Mouse (Mus musculus): ENCODE data around the gene Gtf2ird1. TPM values are rescaled to one million over a fixed set of nuclear protein-coding genes. Genes with fewer than 3 reads are reported as not detected.

Gtf2ird1 gene
- polyA plus RNA-seq, 2 experiments: 99.0 to 100 TPM

DNA sequence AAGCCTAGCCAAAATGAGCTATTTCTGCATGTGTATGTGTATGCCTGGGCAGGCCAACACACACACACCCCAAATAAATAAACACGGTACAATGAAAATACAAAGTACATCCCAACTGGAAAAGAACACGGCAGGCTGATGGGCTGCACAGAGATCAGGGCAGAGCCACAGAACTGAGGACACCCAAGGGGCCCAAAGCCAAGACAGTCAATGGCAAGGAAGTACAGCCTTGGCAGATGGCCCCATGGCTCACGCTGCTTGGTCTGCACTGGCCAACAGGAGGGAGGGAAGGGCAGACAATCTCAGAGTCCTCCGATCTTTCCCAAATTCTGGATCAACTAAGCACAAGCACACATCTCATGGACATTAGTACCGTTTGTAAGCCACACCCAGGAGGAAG, 32.6 kb downstream of the Gtf2ird1 start:
- Histone ChIP-seq H3K27ac (replicated peaks; ENCODE audit: low read depth, low read length) (no peak overlapping the region), H3K4me1 (ENCODE audit: control insufficient read depth, insufficient read depth, low read length) (peaks cover 18% of the 10 kb centered on the region; the same call in 1 of the 2 replicates), H3K9me3 (ENCODE audit: control insufficient read depth, low read length) (no peaks in the 10 kb centered on the region), H3K9ac (ENCODE audit: low read depth, low read length, severe bottlenecking) (no peak overlapping the region), H3K4me3 (replicated peaks; ENCODE audit: low read length) (no peak overlapping the region), H3K27me3 (ENCODE audit: control insufficient read depth, insufficient read depth, low read length) (no peaks in the 10 kb centered on the region), H3K4me2 (replicated peaks; ENCODE audit: low read depth, low read length, severe bottlenecking) (no peak overlapping the region), H3K36me3 (ENCODE audit: control insufficient read depth, insufficient read depth, low read length) (peaks cover 26% of the 10 kb centered on the region)
- no peak for DNase-seq (ENCODE audit: low spot score)
- ATAC-seq (ENCODE audit: low FRiP score, low read depth): no peak
- 92% methylated on average over 5 of the region's 5 CpGs for WGBS
- no peak for TF ChIP-seq POLR2A (IDR thresholded peaks at IDR 0.05; ENCODE audit: borderline replicate concordance, extremely low read depth, insufficient read depth, insufficient read length)

DNA sequence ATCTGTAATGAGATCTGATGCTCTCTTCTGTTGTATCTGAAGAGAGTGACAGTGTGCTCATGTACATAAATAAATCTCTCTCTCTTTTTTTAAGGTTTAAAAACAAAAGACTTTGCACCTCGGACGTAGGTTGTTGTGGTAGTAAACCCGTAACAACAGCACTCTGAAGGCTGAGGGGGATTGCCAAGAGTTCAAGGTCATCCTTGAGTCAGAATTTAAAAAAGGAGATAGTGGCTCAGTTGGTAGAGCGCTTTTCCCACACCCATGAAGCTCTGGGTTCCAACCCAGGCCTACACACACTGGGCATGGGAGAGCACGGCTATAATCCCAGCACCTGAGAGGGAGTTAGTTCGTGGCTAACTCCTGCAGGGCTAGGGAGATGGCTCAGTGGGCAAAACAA, 33.1 kb downstream of the Gtf2ird1 start:
- H3K27ac ChIP-seq (replicated peaks; ENCODE audit: low read depth, low read length): no peak overlapping the region
- H3K4me1 ChIP-seq (ENCODE audit: control insufficient read depth, insufficient read depth, low read length): peaks cover 18% of the 10 kb centered on the region; the same call in 1 of the 2 replicates
- no peak overlapping the region for H3K9ac ChIP-seq (ENCODE audit: low read depth, low read length, severe bottlenecking)
- no peaks in the 10 kb centered on the region for H3K9me3 ChIP-seq (ENCODE audit: control insufficient read depth, low read length)
- no peak for ATAC-seq (ENCODE audit: low FRiP score, low read depth)
- 96% methylated on average over 6 of the region's 6 CpGs for WGBS
- peaks cover 21% of the 10 kb centered on the region for H3K36me3 ChIP-seq (ENCODE audit: control insufficient read depth, insufficient read depth, low read length)
- H3K27me3 ChIP-seq (ENCODE audit: control insufficient read depth, insufficient read depth, low read length): no peaks in the 10 kb centered on the region
- H3K4me3 ChIP-seq (replicated peaks; ENCODE audit: low read length): no peak overlapping the region
- TF ChIP-seq POLR2A (IDR thresholded peaks at IDR 0.05; ENCODE audit: borderline replicate concordance, extremely low read depth, insufficient read depth, insufficient read length): no peak
- no peak overlapping the region for H3K4me2 ChIP-seq (replicated peaks; ENCODE audit: low read depth, low read length, severe bottlenecking)
- DNase-seq (ENCODE audit: low spot score): no peak

DNA sequence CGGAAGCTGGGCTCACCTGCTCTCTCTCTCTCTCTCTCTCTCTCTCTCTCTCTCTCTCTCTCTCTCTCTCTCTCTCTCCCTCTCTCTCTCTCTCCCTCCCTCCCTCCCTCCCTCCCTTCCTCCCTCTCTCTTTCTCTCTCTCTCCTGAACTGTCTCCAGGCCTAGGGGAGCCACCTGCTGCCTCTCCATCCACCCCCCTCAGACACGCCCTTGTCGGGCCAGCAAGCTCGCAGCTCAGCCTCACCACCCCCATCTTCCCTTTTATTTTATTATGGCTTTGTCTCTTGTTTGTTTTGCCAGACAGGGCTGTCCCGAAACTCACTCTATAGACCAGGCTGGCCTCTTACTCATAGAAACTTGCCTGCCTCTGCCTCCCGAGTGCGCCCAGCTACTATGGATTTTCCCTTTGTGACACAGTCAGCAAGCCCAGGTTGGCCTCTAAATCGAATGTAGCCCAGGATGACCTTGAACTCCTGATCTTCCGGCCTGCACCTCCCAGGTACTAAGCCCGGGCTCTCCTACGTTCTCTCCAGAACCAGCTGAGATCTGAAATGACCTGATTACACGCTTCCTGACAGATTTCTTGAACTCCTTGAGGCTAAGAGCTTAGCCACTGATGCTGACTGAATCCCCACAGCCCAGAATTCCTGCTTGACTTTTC, 34.1 kb downstream of the Gtf2ird1 start:
- whole genome bisulfite sequencing: 90% methylated on average over 12 of the region's 12 CpGs
- TF ChIP-seq POLR2A (IDR thresholded peaks at IDR 0.05; ENCODE audit: borderline replicate concordance, extremely low read depth, insufficient read depth, insufficient read length): no peak
- H3K27ac ChIP-seq (replicated peaks; ENCODE audit: low read depth, low read length): no peak overlapping the region
- peaks cover 18% of the 10 kb centered on the region; the same call in 1 of the 2 replicates for H3K36me3 ChIP-seq (ENCODE audit: control insufficient read depth, insufficient read depth, low read length)
- no peak overlapping the region for H3K9ac ChIP-seq (ENCODE audit: low read depth, low read length, severe bottlenecking)
- H3K9me3 ChIP-seq (ENCODE audit: control insufficient read depth, low read length): no peaks in the 10 kb centered on the region
- H3K4me3 ChIP-seq (replicated peaks; ENCODE audit: low read length): no peak overlapping the region
- no peaks in the 10 kb centered on the region for H3K27me3 ChIP-seq (ENCODE audit: control insufficient read depth, insufficient read depth, low read length)
- no peak for DNase-seq (ENCODE audit: low spot score)
- H3K4me1 ChIP-seq (ENCODE audit: control insufficient read depth, insufficient read depth, low read length): peaks cover 18% of the 10 kb centered on the region; the same call in 1 of the 2 replicates
- no peak overlapping the region for H3K4me2 ChIP-seq (replicated peaks; ENCODE audit: low read depth, low read length, severe bottlenecking)
- ATAC-seq (ENCODE audit: low FRiP score, low read depth): no peak

DNA sequence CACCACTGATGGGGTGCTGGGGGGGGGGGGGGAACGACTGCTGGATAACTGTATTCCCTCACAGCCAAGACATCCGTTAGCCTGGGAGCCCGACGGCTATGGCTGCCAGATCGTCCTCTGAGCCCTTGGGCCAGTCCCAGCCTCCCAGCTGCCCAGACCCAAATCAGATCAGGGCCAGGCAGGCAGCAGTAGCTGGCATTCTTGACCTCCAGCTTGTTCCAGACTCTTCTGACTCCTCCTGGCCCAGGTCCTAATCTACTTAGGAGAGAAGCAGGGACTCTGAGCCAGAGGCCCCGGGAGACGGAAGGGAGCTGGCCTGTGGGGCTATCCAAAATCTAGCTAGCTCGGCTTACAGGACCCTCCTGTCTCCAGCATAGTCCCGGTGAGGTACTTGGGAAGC, 35.5 kb downstream of the Gtf2ird1 start:
- peaks cover 18% of the 10 kb centered on the region; the same call in 1 of the 2 replicates for H3K4me1 ChIP-seq (ENCODE audit: control insufficient read depth, insufficient read depth, low read length)
- no peak overlapping the region for H3K4me2 ChIP-seq (replicated peaks; ENCODE audit: low read depth, low read length, severe bottlenecking)
- WGBS: 52% methylated on average over 9 of the region's 9 CpGs
- ATAC-seq (ENCODE audit: low FRiP score, low read depth) (no peak), DNase-seq (ENCODE audit: low spot score) (no peak)
- no peaks in the 10 kb centered on the region for H3K27me3 ChIP-seq (ENCODE audit: control insufficient read depth, insufficient read depth, low read length)
- H3K27ac ChIP-seq (replicated peaks; ENCODE audit: low read depth, low read length): no peak overlapping the region; the same call in 1 of the 2 replicates
- no peak for TF ChIP-seq POLR2A (IDR thresholded peaks at IDR 0.05; ENCODE audit: borderline replicate concordance, extremely low read depth, insufficient read depth, insufficient read length)
- H3K36me3 ChIP-seq (ENCODE audit: control insufficient read depth, insufficient read depth, low read length): peaks cover 30% of the 10 kb centered on the region
- H3K9me3 ChIP-seq (ENCODE audit: control insufficient read depth, low read length): no peaks in the 10 kb centered on the region
- H3K4me3 ChIP-seq (replicated peaks; ENCODE audit: low read length): no peak overlapping the region
- H3K9ac ChIP-seq (ENCODE audit: low read depth, low read length, severe bottlenecking): no peak overlapping the region

DNA sequence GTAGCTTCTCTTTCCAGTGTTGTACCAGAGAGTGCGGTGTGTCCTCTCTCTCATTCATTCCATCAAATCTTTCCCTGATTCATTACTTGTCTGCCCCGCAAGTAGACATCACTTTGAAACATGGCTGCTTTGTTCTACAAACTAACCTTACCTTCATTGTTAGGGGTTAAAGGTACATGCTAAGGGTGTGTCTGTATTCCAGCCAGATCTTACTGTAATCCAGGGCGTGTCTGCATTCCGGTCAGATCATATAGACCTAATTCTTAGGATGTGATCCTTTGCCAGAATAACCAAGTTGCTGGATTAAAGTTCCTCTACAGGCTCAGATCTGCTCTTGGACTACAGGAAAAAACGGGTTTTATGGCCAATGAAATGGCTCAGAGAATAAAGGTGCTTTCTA, 36.8 kb downstream of the Gtf2ird1 start:
- Histone ChIP-seq H3K36me3 (ENCODE audit: control insufficient read depth, insufficient read depth, low read length) (peaks cover 35% of the 10 kb centered on the region), H3K9ac (ENCODE audit: low read depth, low read length, severe bottlenecking) (no peak overlapping the region), H3K9me3 (ENCODE audit: control insufficient read depth, low read length) (no peaks in the 10 kb centered on the region), H3K4me3 (replicated peaks; ENCODE audit: low read length) (no peak overlapping the region), H3K4me2 (replicated peaks; ENCODE audit: low read depth, low read length, severe bottlenecking) (no peak overlapping the region), H3K27ac (replicated peaks; ENCODE audit: low read depth, low read length) (no peak overlapping the region), H3K4me1 (ENCODE audit: control insufficient read depth, insufficient read depth, low read length) (peaks cover 18% of the 10 kb centered on the region; the same call in 1 of the 2 replicates), H3K27me3 (ENCODE audit: control insufficient read depth, insufficient read depth, low read length) (no peaks in the 10 kb centered on the region)
- no peak for DNase-seq (ENCODE audit: low spot score)
- no peak for ATAC-seq (ENCODE audit: low FRiP score, low read depth)
- 85% methylated on average over 5 of the region's 5 CpGs for WGBS
- no peak for TF ChIP-seq POLR2A (IDR thresholded peaks at IDR 0.05; ENCODE audit: borderline replicate concordance, extremely low read depth, insufficient read depth, insufficient read length)

All from limb, embryonic 14.5 days (tissue).